Mouse (Mus musculus) right cerebral cortex, adult 2 months (tissue): Measurements from ENCODE around the gene Rsrp1.

Source experiments
- DNase-seq, 2 experiments: peaks; one replicate each; pipeline ENCODE4 v3.0.0; 2021 to 2022; ENCODE audit warnings: low spot score in 2 of 2

The Rsrp1 gene

DNA sequence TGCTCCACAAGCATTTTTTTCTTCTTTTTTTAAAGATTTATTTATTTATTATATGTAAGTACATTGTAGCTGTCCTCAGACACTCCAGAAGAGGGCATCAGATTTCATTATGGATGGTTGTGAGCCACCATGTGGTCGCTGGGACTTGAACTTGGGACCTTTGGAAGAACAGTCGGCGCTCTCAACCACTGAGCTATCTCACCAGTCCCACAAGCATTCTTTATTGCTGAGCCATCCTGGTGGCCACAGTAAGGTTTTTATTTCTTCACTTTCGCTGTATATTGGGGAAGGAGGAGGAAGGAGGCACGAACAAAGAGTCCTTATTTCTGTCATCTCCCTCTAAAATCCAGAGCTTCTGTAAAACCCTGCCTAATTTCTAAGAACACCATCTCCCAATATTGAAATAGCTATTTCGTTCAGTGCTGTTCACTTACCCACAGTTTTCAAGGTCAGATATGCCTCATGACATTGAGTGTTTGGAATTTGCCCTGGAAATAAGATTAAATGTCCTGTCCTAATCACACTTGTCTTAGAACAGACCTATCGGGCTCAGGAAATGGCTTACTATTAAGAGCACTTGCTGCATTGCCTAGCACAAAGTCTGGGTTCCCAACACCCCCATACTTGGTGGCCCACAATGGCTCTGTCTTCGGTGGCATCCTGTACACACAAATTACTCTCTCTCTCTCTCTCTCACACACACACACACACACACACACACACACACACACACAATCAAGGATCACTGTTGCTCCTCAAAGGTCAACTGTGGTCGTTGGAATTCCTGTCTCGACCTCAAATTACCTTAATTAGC lies 1.1 kb upstream of the Rsrp1 start:
- no peak for DNase-seq

DNA sequence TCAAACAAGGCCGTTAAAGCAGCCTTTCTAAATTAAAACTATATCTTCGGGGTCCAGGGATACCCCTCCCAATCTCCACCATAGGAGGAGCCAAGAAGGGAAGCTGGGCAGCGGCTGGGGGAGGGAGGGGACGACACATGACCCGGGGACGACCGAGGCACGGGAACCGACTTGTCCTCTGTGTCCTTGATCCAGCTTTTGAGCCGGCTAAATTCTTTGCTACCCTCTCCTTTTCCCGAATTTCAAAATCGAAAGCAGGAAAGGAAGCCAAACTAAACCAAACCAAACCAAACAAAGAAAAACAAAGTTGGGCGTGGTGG lies 507 bp upstream of the Rsrp1 start:
- no peak for DNase-seq

DNA sequence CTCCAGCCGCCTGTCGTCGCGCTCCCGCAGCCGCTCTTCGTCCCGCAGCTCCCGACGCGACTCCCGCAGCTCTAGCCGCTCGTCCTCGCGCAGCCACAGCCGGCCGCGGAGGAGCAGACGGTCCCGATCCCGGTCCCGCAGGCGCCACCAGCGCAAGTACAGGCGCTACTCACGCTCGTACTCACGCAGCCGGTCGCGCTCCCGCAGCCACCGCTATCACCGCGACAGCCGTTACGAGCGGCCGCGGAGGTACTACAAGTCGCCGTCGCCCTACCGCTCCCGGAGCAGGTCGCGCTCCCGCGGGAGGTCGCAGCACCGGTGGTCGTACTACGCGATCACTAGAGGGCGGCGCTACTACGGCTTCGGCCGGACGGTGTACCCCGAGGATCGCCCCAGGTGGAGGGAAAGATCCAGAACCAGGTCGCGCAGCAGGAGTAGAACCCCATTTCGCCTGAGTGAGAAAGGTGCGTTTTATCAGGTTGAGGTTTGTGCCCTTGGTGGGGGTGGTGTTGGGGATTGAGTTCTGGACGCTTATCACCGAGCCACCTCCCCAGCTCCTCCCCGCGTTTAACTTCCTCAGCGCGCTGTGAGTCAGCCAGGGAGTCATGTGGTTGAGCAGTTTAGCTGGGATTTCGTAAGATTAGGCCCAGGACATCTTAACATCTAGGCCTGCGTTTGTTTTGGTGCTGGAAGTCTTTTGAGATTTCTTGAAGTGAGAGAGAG lies 788 bp downstream of the Rsrp1 start:
- DNase-seq, result peak; percentile 45 to 52

DNA sequence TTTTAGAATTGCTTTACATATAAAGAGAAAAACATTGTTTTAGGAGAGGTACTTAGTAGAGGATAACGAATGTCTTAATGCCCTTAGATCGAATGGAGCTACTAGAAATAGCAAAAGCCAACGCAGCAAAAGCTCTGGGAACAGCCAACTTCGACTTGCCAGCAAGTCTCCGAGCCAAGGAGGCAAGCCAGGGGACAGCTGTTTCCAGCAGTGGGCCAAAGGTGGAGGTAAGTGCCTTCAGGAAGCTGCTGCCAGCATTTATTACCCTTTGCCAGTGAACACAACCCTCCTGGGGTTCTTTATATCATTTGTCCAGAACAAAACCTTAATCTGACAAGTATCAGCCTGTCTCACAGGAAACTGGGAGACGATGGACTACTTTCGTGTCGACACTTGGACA lies 1.8 kb downstream of the Rsrp1 start:
- no peak for DNase-seq

DNA sequence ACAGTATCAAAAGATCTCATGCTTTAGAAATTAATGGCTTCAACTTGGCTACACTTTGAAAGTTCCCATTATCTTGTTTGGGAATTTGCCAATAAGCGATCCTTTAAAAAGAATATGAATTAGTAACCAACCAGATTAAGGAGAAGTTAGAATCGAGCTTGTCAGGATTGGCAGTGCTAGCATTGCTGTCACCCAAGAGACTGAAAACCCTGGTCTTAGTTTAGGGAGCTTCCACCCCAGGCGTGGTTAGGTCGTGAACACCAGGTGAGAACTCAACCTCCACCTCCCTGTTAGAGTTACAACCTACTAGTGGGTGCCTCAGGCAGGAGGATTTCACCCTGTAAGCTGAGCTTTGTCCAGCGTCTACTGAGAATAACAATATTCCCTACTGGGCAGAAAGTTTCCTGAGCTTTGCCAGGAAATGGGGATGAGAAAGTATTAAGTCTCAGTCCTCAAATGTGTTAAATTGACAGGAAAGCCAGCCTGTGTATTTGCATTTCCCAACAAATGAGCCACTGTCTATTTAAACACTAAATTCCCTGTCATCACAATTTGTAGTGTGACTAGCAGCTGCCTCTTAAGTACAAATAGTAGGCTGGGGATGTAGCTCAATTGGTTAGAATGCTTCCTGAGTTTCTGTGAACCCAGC lies 4.5 kb downstream of the Rsrp1 start:
- no peak for DNase-seq

DNA sequence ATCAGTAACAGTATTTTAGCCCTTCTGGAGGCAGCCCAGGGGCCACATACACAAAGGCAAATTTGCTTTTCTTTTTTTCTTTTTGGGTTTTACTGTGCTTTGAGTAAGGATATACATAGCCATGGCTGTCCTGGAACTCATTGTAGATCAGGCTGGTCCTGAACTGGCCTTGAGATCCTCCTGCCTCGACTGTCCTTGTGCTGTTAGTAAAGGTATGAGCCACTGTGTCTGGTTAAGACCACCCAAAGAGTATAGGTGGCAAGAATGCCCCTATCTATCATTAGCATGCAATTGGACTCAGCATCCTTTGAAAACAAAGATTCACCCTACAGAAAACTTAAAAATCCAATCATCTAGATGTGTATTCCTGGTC lies 5.1 kb downstream of the Rsrp1 start:
- DNase-seq, result no peak

DNA sequence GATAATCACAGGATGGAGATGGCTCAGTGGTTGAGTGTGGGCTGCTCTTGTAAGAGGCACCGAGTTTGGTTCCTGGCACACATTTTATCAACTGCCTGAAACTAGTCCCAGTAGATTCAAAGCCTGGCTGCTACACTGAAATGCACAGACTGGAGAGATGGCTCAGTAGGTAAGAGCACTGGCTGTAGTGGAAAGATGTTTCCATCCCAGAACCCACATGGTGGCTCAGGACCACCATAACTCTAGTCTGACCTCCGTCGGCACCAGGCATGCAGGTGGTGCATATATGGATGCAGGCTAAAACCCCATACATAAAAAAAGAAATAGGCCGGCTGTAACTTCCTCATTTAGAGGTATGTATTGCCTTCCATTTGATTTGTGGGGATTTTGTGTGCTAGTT lies 6.1 kb downstream of the Rsrp1 start:
- DNase-seq, result no peak

DNA sequence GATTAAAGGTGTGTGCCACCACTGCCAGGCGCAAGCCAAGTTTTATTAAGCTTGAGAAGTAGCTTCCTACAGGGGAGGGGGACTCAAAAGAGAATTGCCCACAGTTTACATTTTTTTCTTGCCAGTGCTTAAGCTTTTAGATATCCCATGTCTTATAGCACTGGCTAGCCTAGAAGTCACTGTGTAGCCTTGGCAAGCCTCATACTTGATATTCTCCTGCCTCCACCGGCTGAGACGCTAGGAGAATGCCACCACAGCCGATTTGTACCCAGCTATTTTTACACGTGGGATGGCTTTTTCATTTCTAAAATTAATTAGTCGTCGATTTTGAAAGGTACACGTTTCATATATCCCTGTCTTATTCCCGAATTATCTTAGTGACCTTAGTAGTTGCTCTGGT lies 6.8 kb downstream of the Rsrp1 start:
- DNase-seq, result no peak

DNA sequence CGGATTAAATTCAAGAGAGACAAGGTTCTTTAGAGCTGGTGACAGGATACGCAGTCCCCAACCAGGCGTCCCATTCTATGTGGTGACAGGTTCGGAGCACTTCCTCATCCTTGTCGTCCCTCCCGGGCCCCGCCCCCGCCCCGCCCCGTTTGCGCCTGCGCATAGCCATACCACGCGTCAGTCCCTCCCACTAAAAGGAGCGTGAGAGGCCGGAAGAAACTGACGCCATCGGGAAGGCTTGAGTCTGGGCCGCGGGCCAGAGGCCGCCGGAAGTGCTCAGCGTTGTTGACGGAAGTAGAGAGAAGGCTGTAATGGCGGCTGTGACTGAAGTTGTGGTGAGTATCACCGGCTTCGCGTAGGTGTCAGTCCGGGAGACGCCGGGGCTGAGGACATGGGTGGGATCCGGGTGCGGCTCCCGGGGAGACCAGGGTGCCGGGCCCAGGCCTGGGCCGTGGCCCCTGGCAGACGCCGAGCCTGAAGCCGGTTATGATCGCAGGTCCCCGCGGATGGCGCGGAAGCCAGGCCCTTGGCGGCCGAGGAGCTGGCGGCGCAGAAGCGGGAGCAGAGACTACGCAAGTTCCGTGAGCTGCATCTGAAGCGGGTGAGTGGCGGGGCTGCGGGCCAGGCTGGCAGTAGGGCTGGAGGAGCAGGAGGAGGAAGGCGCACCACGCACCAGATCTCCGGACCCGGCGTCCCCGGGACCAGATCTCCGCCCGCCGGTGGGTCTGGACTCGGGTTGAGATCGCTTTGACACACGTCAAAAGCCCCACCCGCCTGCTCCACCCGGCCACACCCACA lies 7.5 kb downstream of the Rsrp1 start, which contains the start of gene Syf2:
Syf2 (plus strand) TSS at position 215 of the 798 bp plus-strand sequence.
- DNase-seq, result peak; percentile 94 to 95

DNA sequence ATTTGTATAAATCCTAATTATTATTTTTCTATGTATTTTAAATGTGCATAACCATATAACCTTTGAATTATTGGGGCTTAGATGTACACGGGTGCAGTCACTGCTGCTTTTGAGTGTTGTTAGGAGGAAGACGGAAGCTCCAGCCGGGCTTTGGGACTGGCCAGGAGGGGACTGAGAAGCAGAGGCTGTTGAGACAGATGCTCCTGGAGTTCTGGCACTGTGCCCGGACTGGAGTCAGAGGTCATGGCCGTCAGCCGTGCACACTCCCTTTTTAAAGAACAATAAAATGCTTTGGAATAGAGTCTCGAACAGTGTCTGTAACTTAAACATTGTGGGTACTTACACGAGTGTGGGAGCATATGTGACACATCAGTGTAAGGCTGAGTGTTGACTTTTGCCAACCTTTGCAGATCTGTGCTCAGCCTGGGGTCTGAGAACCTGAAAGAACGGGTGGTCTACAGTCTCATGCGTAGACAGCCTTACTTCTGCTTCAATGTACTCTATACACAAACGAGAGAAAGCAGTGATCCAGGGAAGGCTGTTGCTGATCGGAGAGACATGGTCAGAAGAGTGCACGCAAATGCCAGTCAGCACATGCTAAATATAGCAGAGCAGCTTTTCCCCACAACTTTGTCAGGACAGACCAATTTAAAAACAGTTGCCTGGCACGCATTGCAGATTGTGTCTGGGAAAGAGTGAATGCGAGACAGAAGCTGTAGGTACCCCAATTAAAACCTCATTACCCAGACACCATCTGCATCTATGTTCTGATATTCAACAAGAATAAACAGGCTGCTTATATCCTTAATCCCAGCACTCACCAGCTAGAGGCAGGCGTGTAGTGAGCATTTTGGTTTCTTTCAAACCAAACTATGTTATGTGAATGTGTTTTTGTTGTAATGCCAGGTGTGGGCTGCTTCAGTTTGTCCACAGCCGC lies 14.1 kb downstream of the Rsrp1 start:
- DNase-seq, result no peak

DNA sequence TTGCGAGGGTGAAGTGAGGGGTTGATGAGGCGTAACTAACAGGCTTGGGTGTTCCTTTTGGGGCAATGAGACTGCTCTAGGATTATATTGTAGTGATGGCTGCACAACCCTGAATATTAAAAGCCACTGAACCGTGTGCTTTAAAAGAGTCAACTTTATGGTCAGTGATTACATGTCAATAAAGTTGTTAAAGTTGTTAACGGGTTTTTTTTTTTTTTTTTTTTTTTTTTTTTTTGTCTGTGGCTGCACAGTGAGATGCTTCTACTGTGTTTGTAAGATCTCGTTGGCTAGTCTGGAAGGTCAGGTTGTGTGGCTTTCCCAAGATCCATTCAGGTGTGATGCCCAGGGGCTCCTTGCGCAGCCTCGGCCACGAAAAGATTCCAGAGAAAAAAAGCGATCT lies 16.5 kb downstream of the Rsrp1 start:
- DNase-seq, result no peak

DNA sequence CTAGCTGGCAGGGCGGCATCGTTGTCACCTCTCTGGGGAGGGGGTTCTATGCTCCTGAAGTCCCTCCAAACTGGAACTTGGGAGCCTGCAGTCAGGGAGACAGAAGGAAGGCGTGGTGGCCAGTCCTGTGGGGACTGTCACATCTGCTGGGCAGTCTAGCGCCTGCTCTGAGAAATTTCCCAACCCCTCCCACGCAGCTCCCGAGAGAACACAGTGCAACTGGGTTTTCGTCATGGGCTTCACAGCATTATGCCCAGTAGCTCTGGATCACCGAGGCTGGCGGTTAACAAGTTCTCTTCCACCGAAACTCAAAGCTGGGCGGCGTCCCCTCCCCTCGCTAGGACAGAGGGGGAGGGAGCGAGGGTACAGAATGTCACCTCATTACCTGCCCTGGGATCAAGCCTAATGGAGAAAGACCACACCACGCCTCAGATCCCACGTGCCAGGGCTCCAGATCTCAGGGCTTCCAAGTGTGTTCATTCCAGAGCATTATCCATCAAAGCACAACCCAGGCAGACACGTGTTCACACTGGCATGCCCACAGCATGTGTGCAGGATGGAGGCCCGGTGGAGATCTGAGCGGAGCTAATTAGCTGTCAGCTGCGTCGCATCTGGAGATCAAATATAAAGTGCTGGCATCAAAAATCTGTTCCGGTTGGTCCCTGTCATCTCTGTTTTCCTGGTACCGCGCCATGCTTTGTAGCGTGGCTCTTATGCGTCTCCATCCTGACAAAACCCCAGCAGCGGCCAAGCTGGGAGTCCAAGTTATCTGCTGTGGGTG lies 20.6 kb downstream of the Rsrp1 start:
- DNase-seq, result peak; percentile 63 to 65

DNA sequence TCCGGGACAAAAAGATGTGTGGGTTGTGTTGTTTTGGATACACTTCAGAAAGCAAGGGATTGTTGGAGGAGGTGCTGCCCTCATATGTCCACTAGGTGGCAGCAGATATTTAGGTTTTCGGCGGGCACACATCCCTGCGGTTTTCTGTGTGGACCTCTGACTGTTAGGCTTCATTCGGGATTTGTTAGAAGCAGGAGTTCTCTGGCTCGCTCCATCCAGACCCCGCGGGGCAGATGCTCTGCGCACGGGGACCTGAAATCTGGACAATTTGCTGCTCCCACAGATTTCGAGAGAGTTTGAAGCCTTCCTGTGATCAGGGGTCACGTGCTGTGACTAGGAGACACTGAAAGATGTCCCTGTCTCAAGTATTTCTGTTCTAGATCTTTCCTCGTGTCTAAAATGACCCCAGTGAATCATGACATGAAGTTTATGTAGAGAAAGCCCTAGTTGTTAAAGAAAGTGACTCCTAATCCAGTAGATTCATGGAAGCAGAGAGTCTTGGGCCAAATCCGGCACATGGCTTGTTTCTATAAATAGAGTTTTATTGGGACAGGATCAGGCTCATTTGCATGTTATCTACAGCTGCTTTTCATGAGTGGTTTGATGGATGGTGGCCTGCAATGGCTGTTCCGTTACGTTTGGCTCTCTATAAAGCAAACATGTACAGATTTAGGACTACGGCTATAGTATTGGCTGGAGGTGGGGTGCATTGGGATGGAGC lies 22.8 kb downstream of the Rsrp1 start:
- peak; percentile 75 to 84 for DNase-seq

DNA sequence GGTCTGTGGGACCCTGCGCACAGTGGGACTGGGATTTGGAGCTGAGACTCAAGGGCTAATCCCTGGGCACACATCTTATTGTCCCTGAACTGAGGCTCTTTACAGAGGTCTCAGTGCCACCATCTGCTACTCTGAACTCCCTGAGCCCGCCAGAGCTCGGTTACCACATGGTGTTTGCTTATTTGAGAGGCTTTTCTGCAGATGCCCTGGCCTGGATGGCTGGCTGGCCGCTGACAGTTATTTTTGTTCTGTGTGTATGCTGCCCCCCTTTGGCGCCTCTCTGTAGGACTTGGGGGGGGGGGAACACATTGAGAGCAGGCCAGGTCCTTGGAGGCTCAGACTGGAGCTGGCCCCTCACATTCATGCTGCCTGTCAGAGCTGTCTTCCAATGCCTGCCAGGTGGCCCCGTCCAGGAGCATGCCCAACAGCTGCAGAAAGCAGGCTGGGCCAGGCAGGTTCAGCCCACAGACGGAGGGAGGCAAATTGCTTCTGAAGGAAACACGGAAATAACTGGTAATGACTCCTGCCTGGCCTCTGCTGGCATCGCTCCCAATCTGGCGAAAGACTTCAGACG lies 27.2 kb downstream of the Rsrp1 start:
- no peak for DNase-seq

DNA sequence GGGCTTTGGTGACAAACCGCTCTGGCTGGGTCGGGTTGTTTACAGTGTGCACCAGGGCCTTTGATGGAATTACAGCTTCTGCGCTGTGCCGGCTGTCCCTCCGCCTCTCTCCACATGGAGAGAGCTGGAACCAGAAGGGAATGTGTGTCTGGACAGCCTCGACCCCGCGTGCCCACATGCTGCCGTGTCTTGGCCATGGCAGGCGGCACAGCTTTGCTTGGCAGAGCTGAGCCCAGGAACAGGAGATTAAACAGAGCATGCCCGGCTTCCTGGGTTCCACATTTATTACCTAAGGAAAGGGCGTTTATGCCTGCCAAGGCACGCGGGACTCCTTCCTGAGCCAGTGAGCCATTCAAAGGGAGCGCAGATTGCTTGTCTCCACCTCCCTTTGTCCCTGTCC lies 31.1 kb downstream of the Rsrp1 start:
- no peak for DNase-seq

DNA sequence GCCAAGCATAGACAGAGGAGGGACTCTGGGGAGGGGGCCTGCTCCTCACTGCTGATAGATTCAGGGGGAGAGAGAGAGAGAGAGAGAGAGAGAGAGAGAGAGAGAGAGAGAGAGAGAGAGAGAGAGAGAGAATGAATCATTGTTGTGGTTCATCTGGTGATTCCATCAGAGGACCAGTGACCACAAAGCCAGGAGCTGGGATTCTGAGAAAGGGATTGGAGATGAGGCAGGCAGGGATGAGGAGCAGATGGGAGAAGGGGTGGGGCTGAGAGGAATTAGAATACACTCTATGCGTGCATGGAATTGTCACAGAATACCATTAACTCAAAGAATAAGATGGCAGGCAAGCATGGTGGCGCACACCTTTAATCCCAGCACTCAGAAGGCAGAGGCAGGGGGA lies 31.8 kb downstream of the Rsrp1 start:
- DNase-seq, result no peak

DNA sequence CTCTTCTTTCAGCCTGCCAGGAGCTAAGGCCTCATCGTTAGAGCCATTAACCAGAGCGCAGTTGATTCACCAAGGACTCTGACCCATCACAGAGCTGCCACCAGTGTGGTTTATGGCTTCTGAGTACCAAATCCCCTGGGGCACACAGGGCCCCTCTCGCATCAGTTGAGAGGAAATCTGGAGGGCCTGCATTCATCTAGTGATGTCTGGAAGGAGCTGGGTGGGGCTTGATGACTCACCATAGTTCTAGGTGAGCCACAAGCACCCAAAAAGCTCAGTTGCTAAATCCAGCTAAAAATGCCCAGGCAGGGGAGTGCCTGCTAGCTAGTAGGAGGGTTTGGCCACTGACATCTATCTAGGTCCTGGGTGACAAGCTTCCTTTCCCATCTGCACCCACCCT lies 32.5 kb downstream of the Rsrp1 start:
- DNase-seq, result no peak

DNA sequence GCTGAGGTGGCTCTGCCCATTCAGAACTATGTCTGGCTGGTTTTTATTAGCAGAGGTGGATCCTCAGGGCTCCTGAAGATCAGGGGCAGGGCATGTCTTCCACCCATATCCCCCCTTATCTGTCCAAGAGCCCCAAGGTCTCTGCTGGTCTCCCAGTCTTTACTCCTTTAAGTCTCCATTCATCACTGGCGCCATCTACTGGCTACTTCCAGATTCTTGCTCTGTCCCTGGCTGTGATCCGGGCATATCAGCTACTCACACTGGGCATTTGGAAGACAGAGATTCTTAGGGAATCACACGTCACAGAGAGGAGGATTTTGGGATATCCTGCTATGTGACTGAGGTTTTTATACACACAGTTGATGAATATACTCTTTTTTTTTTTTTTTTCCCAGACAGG lies 32.9 kb downstream of the Rsrp1 start:
- DNase-seq, result peak; percentile 47 to 72
